ENCODE assay signal across 28 mouse cellular contexts in the genomic region with DNA sequence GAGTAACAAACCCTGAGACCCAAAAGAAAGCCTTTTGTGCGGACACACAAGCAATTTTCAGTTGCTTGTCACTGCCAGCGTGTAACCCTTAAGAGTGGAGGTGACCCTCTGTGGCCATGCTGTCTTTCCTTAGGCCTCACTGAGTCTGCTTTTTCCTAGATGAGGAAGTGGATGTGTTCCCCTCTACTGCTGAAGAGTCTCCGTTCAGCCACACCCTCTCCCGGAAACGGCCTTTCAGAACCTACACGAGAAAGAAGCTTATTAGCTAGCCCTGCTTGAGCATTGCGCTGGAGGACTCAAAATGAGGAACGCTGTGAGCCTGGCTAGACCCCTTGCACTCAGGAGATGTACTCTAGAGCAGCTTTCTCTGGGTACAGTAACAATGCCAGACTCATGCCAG. TPM values are rescaled to one million over a fixed set of nuclear protein-coding genes. Genes with fewer than 3 reads are reported as not detected.
"Had no signal": no experiment of that assay in that cellular context is flagged by ENCODE, and none has a peak within 500 bp of the region (broad histone marks: within the 10 kb centered on the region; RNA-seq: fewer than 3 reads in every experiment).

No protein-coding gene starts in this region.

- H3K27ac ChIP-seq: layer of hippocampus, adult 2 months; limb, embryonic 10.5 days; limb, embryonic 13.5 days; liver, embryonic 14.5 days; midbrain, embryonic 12.5 days; midbrain, embryonic 15.5 days; neural tube, embryonic 13.5 days; stomach, embryonic 15.5 days had no signal

- H3K27me3 ChIP-seq: limb, embryonic 13.5 days; midbrain, embryonic 12.5 days; midbrain, embryonic 15.5 days; neural tube, embryonic 13.5 days; stomach, embryonic 15.5 days had no signal

- H3K9me3 ChIP-seq: limb, embryonic 10.5 days; limb, embryonic 13.5 days; midbrain, embryonic 12.5 days; midbrain, embryonic 15.5 days; neural tube, embryonic 13.5 days; stomach, embryonic 15.5 days had no signal

- H3K4me3 ChIP-seq: layer of hippocampus, adult 2 months; limb, embryonic 10.5 days; limb, embryonic 13.5 days; midbrain, embryonic 12.5 days; midbrain, embryonic 15.5 days; myocyte; neural tube, embryonic 13.5 days; stomach, embryonic 15.5 days had no signal

- H3K4me1 ChIP-seq: limb, embryonic 10.5 days; limb, embryonic 13.5 days; midbrain, embryonic 12.5 days; midbrain, embryonic 15.5 days; neural tube, embryonic 13.5 days; stomach, embryonic 15.5 days had no signal

- H3K4me2 ChIP-seq: limb, embryonic 13.5 days; lung, embryonic 14.5 days; midbrain, embryonic 12.5 days; midbrain, embryonic 15.5 days; neural tube, embryonic 13.5 days; stomach, embryonic 15.5 days had no signal

- DNase-seq: kidney, adult 18-20 months; kidney, adult 9 months; kidney, postnatal 14 days; kidney, postnatal 4 days; layer of hippocampus, adult 9-11 months; liver; lung, embryonic 14.5 days; lung, postnatal 10 days; retina, postnatal 1 day; right cerebral cortex, postnatal 25 days; spleen, adult 18-20 months; thymus, adult 18-20 months; thymus, postnatal 4 days had no signal

- H3K9ac ChIP-seq: limb, embryonic 13.5 days; liver, embryonic 14.5 days; lung, embryonic 14.5 days; midbrain, embryonic 12.5 days; midbrain, embryonic 15.5 days; neural tube, embryonic 13.5 days; stomach, embryonic 15.5 days had no signal

- H3K36me3 ChIP-seq: midbrain, embryonic 15.5 days had no signal

- ATAC-seq: inflammation-experienced regulatory T-cells, adult 6 months; intestine, embryonic 16.5 days; midbrain, embryonic 15.5 days had no signal

RNA-seq across cellular contexts. Expression of gene Plin1, which starts 36.2 kb away (rescaled TPM):
- total RNA-seq: left cerebral cortex, adult 18-20 months; left cerebral cortex, postnatal 25 days; megakaryocyte progenitor cell, adult 5-6 weeks; neutrophil, adult 5-6 weeks had no signal
- polyA plus RNA-seq: intestine, embryonic 16.5 days; limb, embryonic 10.5 days; limb, embryonic 13.5 days; liver, embryonic 14.5 days; lung, embryonic 14.5 days; midbrain, embryonic 12.5 days; myocyte; neural tube, embryonic 13.5 days; stomach, embryonic 15.5 days had no signal

RNA-seq across cellular contexts. Expression of gene Pex11a, which starts 46.4 kb away (rescaled TPM):
- total RNA-seq: neutrophil, adult 5-6 weeks had no signal

RNA-seq across cellular contexts. Expression of gene Wdr93, which starts 46.5 kb away (rescaled TPM):
- total RNA-seq: megakaryocyte progenitor cell, adult 5-6 weeks; neutrophil, adult 5-6 weeks had no signal
